Mouse (Mus musculus) kidney, adult 9 months (tissue): Measurements from ENCODE around the gene Gm17455.
A peak's percentile ranks its signal among the peaks of the same experiment; 100 is the strongest.

Source experiments
- DNase-seq: peaks from one replicate; pipeline ENCODE4 v3.0.0; 2022

Gm17455 gene

DNA sequence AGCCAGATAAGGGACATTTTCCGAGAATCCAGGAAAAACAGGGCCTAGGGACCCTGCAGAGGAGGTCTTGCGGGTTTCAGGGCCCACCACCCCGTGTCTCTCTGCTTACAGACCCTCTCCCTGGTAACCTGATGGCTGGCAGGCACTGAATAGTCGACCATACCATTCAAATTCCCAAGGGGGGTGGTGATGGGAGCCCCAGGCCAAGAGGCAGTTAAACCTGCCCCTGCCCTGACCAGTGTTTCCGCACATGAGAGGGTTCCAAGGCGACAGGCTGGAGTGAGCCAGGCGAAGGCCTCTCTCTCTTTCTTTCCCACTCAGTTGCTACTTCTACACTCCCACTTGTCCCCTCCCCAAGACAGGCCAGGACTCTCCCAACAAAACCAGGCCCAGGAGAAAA lies at the start of gene Gm17455:
Gene Gm17455 (plus strand): TSS at position 278 of the 400 bp plus-strand sequence.
- DNase-seq: no peak

DNA sequence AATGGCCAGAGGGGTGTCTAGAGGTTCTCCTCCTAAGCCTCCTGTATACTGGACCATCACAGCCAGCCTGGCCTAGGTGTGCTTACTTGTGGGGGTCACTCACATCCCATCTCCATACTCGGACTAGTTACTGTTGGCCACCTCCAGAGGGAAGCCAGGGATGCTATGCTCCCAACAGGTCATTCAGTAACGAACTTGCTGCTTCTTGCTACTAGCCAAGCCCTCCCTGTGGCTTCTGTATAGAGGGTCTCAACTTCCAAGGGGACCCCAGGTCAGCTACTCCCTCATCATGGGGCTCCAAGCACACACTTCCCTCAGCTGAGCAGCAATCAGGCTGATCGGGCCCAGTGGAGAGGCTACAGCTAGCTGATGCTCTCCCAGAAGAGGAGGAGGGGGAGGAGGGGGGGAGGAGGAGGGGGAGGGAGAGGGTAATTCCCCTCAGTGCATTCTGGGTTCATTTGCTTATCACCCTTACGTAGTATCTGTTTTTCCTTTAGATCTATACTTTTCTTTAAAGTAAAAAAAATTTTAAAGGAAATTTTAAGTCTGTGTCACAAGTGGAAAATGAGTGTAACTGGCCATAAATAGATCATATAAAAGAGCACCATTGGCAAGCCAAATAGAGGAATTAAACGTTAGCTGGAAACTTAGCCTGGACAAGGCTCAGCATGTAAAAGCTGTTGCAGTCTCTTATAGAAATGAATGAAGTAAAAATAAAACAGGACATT lies 49.3 kb upstream of the Gm17455 start:
- DNase-seq: no peak

DNA sequence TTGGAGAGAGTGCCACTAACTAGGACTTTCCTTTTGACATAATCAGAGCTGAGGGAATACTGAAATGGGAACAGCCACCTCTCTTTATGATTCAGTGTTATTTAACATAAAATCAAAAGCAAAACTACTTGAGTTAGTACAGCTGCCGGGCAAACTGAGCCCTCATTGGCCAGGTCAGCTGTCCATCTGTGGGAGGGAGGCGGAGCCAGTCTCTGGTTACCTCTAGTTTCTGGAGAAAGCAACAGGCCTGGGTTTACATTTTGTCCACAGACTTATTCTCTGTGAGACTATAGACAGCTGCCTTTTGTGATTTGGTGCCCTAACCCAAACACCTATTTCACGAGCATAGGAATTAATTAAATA lies 48.7 kb upstream of the Gm17455 start:
- peak; percentile 92 for DNase-seq

DNA sequence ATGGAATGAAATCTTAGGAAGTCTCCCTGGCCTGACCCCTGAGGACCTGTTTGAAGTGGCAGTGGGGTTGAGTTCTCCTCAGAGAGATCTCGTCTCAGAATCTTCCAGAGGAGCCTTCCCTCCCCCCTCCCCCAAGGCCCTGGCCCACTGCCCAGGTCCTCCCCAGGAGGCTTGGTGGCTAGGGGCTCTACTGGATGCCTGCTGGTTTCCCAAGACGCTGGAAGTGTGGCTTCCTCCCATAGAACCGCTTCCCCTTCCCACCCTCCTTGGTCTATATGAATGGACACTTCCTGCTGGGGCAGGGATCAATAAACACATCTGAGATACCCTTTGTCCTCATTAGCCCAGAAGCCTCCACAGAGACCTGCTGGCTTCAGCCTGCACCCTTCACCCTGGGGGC lies 48.3 kb upstream of the Gm17455 start:
- no peak for DNase-seq

DNA sequence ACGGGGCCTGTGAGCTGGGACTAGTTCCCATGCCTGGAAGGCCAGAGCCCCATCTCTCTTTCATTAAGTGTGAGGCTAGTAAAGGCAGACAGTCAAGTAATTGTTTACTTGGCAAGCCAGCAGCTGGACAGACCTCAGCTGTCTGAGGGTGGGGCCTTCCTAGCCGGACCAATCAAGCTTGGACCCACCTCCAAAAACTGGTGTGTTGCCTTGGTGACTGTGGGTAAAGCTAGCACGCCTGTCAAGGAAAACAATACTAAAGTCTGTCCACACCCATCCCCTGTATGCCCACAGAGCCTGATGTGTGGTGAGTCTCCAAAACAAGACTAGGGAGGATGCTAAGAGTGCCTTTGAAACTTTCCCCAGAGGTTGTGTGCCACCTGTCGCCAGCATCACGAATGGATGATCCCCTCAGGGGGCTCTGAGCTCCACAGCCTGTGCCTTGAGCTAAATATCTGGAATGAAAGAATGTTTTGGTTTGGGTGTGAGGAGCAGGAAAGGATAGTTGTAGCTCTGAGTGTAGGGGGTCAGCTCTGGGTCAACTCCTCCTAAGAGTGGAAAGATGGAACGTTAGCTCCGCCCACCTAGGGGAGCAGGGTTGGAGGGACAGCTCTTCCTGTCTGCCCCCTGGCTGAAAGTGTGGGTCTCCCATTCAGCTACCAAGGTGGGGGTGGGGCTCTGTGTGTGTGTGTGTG lies 47.6 kb upstream of the Gm17455 start:
- peak; percentile 68 for DNase-seq

DNA sequence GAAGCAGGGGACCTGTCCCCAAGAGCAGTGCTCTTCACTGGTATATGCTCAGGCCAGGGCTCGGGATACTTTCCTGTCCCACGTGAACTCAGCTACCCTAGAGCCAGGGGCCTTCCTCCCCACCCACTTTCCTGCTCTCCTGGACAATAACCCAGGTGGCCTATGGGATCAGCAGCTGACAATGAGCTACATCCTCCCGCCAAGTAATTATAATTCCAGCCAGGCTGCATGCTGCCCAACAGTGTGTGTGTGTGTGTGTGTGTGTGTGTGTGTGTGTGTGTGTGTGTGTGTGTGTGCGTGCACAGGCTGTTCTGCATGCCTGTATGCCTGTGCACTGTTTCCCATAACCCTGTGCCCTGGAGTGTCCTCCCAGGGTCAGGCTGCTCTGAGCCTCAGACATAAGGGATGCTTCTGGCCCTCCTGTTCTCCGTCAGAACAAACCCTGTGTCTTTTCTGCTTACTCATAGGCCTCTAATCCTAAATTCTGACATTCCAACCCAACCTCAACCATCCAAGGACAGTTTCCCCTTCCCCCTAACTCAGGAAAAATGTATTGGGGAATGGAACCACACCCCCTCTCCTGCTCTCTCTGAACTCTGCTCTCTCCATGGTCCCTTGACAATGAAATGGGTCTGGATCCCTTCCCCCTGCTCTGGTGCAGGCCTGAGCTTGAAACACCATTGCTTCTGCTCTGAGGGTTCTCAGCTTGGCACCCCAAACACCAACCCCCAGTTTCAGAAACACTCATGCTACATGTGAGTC lies 46.1 kb upstream of the Gm17455 start:
- DNase-seq: no peak

DNA sequence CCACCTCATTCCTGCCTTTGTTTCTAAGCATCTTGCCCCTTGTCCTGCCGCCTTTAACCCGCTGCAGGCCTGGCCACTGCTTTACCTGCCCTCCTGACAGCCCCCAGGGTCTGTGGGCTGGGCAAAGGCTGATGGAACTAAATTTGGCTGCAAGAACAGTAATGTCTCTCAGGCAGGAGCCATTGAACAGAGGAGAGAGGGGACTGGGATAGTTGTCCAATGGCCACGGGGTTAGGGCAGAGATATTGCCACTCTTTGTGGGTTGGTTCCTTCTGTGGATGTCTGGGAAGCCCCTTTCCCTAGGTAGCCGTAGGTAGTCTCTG lies 45.6 kb upstream of the Gm17455 start:
- no peak for DNase-seq

DNA sequence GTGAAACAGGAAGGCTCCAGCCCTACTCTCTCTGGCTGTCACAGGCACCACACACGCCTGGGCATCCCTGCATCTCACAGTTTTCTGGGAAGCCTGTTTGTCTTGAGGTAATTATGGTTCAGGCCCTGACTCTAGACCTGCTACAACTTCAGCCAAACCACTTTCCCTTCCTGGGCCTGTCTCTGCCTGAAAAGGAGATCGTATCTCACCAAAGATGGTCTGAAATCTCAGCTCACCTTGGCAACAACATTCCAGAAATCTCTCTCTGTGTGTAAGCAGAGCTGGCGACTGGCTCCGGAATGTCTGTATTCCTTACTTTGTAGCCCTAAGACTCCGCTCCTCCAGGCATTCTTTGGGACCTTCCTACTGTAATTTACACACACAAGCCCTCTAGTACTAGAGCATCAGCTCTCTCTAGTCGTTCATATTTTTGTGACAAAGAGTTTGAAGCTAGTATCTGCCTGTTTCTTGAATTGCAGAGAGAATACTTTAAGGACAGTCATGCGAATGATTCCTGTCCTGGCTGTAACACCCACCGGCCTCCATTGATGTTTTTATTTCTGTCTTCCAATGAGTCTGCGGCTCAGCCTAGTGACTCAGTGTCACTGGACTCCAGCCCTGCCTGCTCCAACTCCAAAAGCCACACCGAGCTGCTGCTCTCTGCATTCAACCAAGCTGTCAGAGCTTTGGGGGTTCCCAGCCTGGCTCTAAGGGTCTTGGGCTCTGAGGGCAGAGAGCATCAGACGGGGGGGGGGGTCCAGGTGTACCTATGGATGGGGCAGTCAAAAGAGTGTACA lies 44.4 kb upstream of the Gm17455 start:
- no peak for DNase-seq

DNA sequence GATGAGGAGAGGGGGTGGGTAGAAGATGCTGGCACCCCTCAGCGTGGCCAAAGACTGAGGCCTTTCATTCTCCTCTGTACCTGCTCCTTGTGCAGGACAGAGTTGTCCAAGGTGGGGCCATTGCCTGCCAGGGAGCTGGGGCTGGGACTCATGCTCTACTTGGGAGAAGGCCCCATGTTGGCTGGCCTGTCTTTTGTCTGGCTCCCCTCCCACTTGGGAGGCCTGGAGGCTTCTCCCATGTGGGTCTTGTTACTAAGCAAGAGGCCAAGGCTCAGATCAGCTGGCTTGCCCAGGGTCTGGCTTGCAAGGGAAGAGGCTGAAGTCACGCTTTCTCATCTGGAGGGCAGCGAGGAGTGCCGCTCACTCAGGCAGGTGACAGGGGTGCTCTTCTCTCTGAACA lies 42.1 kb upstream of the Gm17455 start:
- DNase-seq: no peak

DNA sequence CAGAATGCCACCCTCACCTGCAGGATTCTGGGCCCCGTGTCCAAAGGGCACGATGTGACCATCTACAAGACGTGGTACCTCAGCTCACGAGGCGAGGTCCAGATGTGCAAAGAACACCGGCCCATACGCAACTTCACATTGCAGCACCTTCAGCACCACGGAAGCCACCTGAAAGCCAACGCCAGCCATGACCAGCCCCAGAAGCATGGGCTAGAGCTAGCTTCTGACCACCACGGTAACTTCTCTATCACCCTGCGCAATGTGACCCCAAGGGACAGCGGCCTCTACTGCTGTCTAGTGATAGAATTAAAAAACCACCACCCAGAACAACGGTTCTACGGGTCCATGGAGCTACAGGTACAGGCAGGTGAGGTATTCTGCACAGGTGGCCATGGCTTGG lies 41.6 kb upstream of the Gm17455 start:
- DNase-seq: no peak

DNA sequence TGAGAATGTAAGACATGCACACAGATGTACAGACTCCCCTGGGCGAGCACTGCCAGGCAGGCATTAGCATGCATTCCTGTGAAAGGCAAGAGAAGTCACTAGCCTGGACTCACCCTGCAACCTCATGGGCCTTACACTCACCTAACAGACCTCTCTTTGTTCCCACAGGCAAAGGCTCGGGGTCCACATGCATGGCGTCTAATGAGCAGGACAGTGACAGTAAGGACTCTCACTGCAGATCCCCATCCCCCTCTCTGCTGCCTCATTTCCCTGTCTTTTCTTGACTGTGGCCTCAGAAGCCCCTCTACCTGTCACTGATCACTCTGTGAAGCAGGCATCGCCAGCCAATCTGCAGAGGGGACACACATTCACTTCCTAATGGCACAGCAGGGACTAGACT lies 40.8 kb upstream of the Gm17455 start:
- DNase-seq: no peak

DNA sequence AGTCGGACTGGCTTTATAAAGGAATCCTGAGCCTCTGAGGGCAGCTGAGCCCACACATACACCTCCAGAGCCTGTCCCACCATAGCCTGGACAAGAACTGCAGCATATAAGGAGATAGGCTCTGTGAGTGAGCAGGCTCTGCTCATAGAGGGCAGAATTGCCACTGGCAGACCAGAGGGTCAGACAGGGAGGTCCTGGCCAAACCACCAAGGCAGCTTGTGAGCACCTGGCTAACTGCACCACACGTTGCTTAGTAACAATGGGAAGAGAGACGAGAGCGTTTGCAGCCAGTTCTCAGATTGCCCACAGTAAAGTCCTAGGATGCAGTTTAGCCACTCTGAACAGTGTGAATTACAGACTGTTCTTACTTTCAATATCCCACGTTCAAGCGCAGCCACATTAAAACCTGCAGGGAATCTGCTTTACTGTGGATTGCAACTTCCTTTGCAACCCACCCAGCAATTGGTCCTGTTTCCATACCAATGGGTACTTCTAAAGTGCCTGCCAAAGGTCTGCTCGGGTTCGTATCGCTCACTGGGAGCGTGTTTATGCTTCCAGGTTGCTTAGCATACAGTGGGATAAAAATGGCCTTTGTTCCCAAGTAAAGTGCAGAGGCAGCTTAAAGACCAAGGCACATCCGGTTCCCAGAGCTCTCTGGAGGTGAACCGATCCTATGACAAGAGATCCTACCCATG lies 37.8 kb upstream of the Gm17455 start:
- DNase-seq: no peak

DNA sequence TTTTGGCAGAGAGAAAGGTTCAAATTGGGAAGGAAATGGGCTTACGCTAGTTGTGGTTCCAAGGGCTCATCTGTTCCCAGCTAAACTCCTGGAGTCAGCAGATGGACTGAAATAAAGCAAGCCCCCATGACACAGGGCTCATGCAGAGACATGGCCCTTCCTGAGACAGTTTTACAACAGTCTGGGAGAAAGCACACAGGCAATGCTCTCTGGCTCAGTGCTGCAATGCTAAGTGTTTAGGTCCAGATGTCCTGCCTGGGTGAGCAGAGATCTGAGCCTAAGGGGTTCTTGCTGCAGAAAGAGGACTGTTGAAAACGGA lies 37.3 kb upstream of the Gm17455 start:
- DNase-seq: no peak

DNA sequence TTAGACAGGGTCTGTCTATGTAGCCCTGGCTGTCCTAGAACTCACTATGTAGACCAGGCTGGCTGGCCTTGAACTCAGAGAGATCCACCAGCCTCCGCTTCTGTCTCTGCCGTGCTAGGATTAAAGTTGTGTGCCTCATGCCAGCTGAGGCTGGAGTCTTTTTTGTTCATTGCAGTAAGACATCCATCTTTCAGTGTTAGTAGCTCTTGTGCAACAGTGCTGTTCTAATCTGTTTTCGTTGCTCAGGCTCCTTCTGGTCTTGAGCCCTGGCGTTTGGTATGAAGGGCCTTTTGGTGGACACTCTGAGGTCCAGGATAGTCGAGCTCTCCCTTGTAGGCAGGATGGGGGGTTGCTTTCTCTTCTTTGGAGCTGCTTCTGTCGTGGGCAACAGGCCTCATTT lies 36.1 kb upstream of the Gm17455 start:
- DNase-seq: no peak

DNA sequence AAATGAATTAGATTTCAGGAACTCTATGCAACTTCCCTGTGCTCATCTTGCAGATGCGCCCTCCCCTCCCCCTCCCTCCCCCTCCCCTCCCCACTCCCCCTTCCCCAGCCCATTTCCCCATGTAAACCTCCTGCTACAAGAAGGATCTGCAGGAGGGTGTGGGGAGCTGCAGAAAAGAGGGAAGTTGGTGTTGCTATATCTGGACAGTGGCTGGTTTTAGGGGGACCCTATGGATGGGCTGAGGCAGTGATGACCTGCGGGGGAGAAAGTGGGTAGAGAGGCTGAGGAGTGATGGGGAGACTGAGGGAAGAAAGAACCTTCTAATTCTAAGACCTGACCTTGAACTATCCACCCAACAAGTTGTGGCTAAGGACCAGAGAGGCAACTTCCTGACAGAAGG lies 32.4 kb upstream of the Gm17455 start:
- no peak for DNase-seq

DNA sequence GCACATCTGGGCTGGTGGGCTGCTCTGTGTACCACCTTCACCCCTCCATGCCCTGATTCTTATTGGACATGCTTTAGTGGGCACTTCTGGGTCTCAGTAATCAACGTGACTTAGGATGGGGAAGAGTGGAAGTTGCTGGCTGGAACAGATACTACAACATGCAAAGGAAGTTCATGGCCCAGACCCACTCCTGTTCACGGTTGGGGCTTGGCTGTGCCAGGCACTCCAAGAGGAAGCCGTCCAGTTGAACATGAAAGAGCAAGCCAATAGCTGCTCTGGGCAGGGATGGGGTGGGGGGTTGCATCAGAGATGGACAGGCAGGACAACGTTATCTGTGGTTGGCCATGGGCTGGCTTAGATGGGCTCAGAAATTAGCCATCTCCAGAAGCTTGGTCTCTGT lies 31.6 kb upstream of the Gm17455 start:
- no peak for DNase-seq

DNA sequence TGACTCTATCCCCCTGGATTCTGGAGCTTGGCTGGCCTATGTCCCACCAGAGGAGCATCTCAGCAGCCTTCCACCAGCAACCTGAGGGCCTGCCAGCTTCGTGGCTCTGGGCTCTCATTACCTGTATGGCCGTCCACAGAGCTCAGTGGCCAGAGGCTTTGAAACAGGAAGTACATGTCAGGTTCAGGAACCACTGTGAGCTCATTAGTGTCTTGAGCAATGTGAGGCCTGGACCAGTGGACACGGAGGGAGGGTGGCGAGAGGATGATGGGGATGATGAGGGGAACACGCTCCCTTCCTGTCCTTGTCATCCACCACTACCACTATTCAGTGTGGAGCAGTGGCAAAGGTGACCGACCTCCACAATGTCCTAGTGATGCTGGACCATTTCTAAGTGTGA lies 30.1 kb upstream of the Gm17455 start:
- no peak for DNase-seq

DNA sequence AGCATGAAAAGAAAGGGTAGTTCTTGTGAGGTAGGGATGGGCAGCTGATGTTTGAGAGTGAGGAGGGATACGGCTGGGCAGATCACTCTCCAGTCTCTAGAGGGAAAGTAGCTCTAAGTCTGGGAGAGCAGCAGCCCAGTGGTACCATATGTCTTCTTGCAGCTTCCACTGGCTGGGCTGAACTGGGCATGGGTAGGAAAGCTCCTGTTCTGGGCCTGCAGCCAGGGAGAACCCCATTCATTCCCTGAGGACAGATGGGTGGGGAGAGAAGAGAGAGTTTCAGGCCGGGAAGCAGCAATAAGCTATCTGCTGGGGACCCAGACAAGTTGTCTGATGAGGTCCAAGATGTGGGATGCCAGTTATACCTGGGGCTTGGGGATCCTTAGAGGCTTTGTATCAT lies 29.4 kb upstream of the Gm17455 start:
- DNase-seq: no peak

DNA sequence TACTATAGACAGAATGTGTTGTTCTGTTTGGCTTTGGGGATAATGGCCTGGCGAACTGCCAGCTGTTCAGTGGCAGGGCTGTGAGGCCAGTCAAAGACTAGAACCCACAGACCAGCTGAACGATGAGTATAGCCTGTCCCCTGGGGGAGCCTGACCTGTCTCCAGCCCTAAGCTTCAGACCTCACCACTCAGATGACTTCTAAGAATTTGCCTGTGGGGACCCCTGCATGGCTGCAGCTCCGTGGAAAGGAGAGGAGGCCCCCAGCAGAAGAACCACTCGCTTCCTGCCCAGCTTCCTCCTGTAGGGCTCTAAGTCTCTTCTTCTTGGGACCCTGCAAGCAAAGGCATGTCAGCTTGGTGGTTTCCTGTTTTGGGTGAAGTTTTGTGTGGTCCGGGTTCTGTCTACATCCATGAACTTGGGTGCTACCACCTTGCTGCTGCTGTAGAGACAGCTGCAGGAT lies 28.9 kb upstream of the Gm17455 start:
- DNase-seq: no peak

DNA sequence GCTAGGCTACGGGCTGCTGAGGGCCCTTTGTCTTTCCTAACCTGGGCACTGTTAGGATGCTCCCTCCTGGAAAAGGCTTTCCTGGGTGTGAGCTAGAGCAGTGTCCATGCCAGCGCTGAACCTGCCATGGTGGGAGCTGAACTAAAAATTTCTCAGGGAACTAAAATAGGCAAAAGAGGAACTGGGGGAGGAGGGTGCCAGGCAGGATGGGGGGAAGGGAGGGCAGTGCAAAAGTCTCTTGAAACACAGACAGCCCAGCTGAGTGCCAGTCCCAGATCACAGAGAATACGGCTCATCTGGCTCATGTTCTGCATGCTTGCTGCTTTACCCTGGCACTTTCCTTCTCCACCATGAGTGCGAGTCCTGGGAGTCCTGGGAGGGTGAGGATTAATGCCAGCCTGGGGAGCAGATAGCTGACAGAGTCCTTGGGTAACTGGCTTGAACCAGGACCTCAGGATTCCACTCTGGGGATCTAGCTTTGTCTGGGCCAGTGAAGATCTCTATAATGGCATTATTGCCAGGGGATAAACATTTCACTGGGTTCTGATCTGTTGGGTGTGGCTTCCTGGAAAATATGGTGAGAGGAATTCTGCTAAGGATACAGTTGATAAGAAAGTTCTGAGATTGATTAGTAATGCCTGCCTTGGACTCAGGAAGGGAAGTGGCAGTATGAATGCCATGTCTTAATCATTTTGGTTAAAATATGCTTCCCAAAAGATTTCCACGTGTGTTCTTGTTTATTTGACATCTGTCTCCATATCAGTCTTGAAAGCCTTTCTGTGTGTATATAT lies 27.7 kb upstream of the Gm17455 start:
- DNase-seq: peak; percentile 22

DNA sequence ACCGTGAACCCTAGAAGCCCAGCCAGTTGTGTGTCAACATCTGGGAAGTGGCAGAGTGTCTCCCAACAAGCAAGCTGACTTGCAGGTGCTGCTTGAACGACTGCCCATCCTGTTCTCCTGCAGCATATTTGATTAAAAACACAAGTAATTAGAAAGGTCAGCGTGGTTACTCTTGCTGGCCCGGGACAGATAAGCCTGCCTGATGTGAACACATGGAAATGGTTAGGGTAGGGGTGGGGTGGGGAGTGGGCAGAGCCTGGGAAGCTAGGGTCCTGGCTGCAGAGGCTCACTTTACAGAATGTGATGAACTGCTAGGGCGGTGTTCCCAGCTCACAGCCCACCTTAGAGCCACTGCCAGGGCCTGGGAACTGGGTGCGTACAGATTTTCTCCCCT lies 26.0 kb upstream of the Gm17455 start:
- DNase-seq: no peak

DNA sequence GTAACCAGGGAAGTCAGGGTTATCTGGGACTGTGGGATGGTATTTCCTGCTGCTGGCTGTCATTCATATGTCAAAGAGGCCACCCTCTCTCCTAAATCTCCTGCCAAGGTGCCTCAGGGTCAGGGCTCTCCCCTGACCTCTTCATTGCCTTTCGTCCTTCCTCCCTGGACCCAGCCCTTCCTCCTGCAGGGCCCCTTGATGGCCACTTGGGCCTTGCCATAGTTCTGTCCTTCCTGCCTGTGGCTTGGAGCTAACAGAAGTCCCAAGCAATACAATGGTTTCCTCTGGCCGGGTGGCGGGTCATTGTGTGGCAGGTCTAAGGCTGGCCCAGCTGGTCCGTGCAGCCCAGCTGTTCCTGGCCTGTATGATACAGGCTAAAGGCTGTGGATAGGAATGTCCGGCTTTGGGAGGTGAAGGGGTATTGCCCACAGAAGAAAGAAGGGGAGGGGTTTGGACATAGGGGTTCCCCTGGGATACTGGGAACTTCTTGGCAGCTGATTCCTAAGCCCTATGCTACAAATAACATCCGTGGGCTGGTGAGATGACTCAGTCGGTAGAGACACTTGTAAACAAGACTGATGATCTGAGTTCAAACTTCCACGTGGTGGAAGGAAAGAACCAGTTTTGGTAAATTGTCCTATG lies 25.5 kb upstream of the Gm17455 start:
- DNase-seq: peak; percentile 59
